Mouse (Mus musculus) heart, embryonic 14.5 days (tissue): Measurements from ENCODE around the gene Vinac1. TPM values are rescaled to one million over a fixed set of nuclear protein-coding genes. Genes with fewer than 3 reads are reported as not detected.

Experiments used
- ATAC-seq: fragments of 200-750 bp; cut with Nextera tagmentation; 2 replicates; pipeline ENCODE4 v1.8.0; 2017; ENCODE audit warnings: low read depth, moderate TSS enrichment; ENCODE audit not compliant: insufficient number of reproducible peaks, insufficient read depth, low FRiP score
- H3K27ac ChIP-seq, 2 experiments: fragments of 200-500 bp in 1 of 2; fragments of 300-500 bp in 1 of 2; sonication (generic) in 1 of 2; replicated peaks in 1 of 2; 2 replicates each; pipeline ENCODE4 v1.5.1; 2012 to 2014; ENCODE audit warnings: low read depth in 2 of 2, low read length in 2 of 2, control low read depth in 1 of 2, mild to moderate bottlenecking in 1 of 2, mixed read lengths in 1 of 2; ENCODE audit not compliant: control insufficient read depth in 1 of 2, insufficient read depth in 1 of 2
- H3K27me3 ChIP-seq: fragments of 300-500 bp; sonication (generic); 2 replicates; pipeline ENCODE4 v1.6.1; 2014; ENCODE audit warnings: mild to moderate bottlenecking, low read length, control low read depth; ENCODE audit not compliant: control insufficient read depth, insufficient read depth
- H3K36me3 ChIP-seq: fragments of 300-500 bp; sonication (generic); 2 replicates; pipeline ENCODE4 v1.6.1; 2014; ENCODE audit warnings: mild to moderate bottlenecking, control low read depth, low read length, mixed read lengths; ENCODE audit not compliant: control insufficient read depth, insufficient read depth
- H3K4me1 ChIP-seq, 2 experiments: fragments of 200-500 bp in 1 of 2; fragments of 300-500 bp in 1 of 2; sonication (generic) in 1 of 2; 2 replicates each; pipeline ENCODE4 v1.6.1; 2012 to 2014; ENCODE audit warnings: low read length in 2 of 2, control low read depth in 1 of 2, mixed read lengths in 1 of 2; ENCODE audit not compliant: control insufficient read depth in 2 of 2, insufficient read depth in 2 of 2
- H3K4me2 ChIP-seq: fragments of 300-500 bp; sonication (generic); 2 replicates; pipeline ENCODE4 v1.6.1; 2014; ENCODE audit warnings: mild to moderate bottlenecking, low read length
- H3K4me3 ChIP-seq, 2 experiments: fragments of 200-500 bp in 1 of 2; fragments of 300-500 bp in 1 of 2; sonication (generic) in 1 of 2; 2 replicates each; pipeline ENCODE4 v1.5.1; 2012 to 2014; ENCODE audit warnings: low read length in 2 of 2, mild to moderate bottlenecking in 2 of 2, control low read depth in 1 of 2, low read depth in 1 of 2, moderate library complexity in 1 of 2; ENCODE audit not compliant: control insufficient read depth in 1 of 2, insufficient read depth in 1 of 2
- H3K9ac ChIP-seq: fragments of 300-500 bp; sonication (generic); 2 replicates; pipeline ENCODE4 v1.6.1; 2014; ENCODE audit warnings: mild to moderate bottlenecking, low read length
- H3K9me3 ChIP-seq: fragments of 300-500 bp; sonication (generic); 2 replicates; pipeline ENCODE4 v1.6.1; 2016; ENCODE audit warnings: low read length, control low read depth; ENCODE audit not compliant: control insufficient read depth
- WGBS: fragments of 180-500 bp; shearing (Covaris S2); extraction: QIAGEN DNeasy Blood & Tissue Kit; methylation state at CpG from one replicate; pipeline ENCODE4 v1.1.7; 2014; 5-methylcytosine and 5-hydroxymethylcytosine counted together
- polyA plus RNA-seq: library from polyadenylated mRNA; unstranded; fragments of >200 nt; fragmentation: Nextera tagmentation; extraction: Ambion mirVana; gene quantifications from 2 replicates; pipeline ENCODE4 v1.2.1, GENCODE M21; 2014

The Vinac1 gene
- polyA plus RNA-seq, 1 experiment from 2014 or later, result 0.09 TPM

DNA sequence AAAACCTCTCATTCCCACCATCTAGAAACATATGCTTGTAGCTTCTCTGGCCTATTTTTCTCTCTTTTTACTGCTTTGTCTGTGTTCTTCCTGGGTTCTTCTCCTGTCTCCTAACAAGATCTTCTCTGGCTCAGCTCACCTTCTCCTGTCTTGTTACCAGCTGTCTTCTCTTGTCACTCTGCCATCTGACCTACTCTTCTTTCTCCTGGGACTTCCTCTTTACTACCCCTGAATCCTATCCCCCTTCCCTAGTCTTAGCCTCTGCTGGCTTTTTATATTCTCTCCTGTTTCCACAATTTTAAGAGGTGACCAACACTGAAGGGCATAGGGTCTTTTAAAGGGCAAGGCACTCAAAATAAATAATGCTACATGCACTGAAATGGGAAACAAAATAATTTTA lies 43.1 kb downstream of the Vinac1 start:
- no peak overlapping the region for H3K4me3 ChIP-seq
- ATAC-seq, result no peak
- H3K27me3 ChIP-seq, result no peaks in the 10 kb centered on the region
- H3K27ac ChIP-seq, result no peak overlapping the region
- H3K36me3 ChIP-seq, result no peaks in the 10 kb centered on the region
- H3K4me2 ChIP-seq, result no peak overlapping the region
- H3K9ac ChIP-seq, result no peak overlapping the region
- H3K9me3 ChIP-seq, result no peaks in the 10 kb centered on the region
- no peaks in the 10 kb centered on the region for H3K4me1 ChIP-seq

- WGBS, result 82% methylated on average over 3 of the region's 3 CpGs
- ATAC-seq, result no peak
- H3K4me2 ChIP-seq, result no peak overlapping the region
These were observed 63.2 kb downstream of the Vinac1 start for GRCm38 (mm10) chr2:128984746-128985145.

DNA sequence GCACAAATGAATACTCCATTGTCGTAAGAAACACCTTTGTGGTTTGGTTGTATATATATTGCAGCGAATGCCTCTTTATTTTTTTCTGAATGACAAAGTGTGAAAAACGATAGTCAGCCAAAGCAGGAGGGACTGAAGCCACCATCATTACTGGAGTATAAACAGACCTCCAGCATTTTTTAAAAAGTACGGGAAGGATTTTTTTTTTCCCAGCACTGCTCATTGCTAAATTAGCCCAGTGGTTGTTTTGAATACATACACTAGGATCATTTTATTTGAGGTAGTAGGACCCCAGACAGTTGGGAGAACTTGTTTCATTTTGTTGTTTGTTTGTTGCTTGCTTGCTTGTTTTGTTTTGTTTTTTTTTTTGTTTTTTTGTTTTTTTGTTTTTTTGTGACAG lies 72.4 kb downstream of the Vinac1 start:
- ATAC-seq, result no peak

More at GRCm38 (mm10) chr2:128984746-128985145, 63.2 kb downstream of the Vinac1 start:
- no peaks in the 10 kb centered on the region for H3K9me3 ChIP-seq
- H3K4me1 ChIP-seq, result no peaks in the 10 kb centered on the region; a peak in 1 of 4 replicates
- no peaks in the 10 kb centered on the region for H3K36me3 ChIP-seq
- H3K27me3 ChIP-seq, result no peaks in the 10 kb centered on the region
- H3K27ac ChIP-seq, result no peak overlapping the region
- no peak overlapping the region for H3K9ac ChIP-seq
- no peak overlapping the region for H3K4me3 ChIP-seq

More for the DNA sequence above, 72.4 kb downstream of the Vinac1 start:
- H3K4me1 ChIP-seq, result no peaks in the 10 kb centered on the region
- no peaks in the 10 kb centered on the region for H3K27me3 ChIP-seq
- no peak overlapping the region for H3K4me3 ChIP-seq
- no peak overlapping the region for H3K27ac ChIP-seq
- H3K9me3 ChIP-seq, result no peaks in the 10 kb centered on the region
- 72% methylated on average over 4 of the region's 4 CpGs for WGBS
- H3K4me2 ChIP-seq, result no peak overlapping the region
- H3K9ac ChIP-seq, result no peak overlapping the region
- H3K36me3 ChIP-seq, result no peaks in the 10 kb centered on the region

Other genes with a start within 250 kb of the Vinac1 start
- gene Tmem87b, start 230.1 kb downstream of the Vinac1 start, polyA plus RNA-seq, result 27.3 and 27.9 TPM in 2 replicates
- gene Fbln7, start 185.2 kb downstream of the Vinac1 start, polyA plus RNA-seq, result 0.93 and 0.96 TPM in 2 replicates
- gene Zc3h8, start 104.1 kb downstream of the Vinac1 start, polyA plus RNA-seq, result 7.2 and 7.6 TPM in 2 replicates
- 1.2 and 2.5 TPM in 2 replicates for gene Zc3h6, start 80.8 kb downstream of the Vinac1 start, polyA plus RNA-seq
- gene Gm10762, start 80.4 kb downstream of the Vinac1 start, polyA plus RNA-seq, result 12.2 and 12.7 TPM in 2 replicates
- 9.2 and 10.7 TPM in 2 replicates for gene Ttl, start 17.8 kb upstream of the Vinac1 start, polyA plus RNA-seq
- gene Polr1b, start 52.8 kb upstream of the Vinac1 start, polyA plus RNA-seq, result 12.1 and 14.0 TPM in 2 replicates
- gene Chchd5, start 81.5 kb upstream of the Vinac1 start, polyA plus RNA-seq, result 20.9 and 23.8 TPM in 2 replicates
- gene Slc20a1, start 150.6 kb upstream of the Vinac1 start, polyA plus RNA-seq, result 21.6 and 22.0 TPM in 2 replicates
- gene Ckap2l, start 249.0 kb upstream of the Vinac1 start, polyA plus RNA-seq, result 42.8 and 45.2 TPM in 2 replicates